8 mouse cellular contexts compared by ENCODE assay signal in the genomic region with DNA sequence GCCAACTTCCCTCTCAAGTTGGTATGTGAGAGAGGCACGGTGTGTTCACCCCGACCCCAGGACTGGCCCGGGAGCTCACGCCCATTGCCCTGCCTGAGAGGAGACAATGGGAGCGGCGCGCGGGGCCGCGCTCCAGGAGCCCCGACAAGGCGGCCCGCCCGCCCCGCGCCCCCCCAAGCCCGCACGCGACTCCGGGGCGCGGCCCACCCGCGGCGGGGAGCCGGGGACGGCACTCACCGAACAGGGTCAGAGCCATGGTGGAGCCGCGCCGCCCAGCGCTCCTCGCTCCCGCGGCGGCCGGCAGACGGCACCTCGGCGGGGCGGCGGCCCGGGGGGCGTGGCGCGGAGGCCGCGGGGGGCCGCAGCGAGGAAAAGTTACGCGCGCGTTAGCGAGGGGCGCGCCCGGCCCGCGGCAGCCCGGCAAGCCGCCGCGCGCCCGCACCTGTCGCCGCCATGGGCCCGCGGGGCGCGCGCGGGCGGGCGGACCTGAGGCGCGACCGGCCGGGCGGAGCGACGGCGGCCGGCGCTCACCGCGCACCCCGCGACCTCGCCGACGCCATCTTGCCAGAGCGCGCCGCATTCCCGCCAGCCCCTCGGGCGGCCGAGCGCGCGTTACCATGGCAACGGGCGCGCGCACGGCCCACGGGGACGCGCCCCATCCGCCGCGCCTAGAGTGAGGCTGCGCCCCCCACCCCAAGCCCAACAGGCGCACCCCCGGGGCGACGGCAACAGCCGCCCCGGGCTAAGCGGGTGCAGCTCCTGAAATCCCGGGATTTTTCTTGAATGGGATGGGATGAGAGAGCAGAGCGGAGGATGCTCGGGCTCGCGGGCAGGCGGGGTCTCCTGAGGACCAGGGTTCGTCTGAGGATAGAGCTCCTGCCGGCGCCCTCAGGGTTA. TPM values are rescaled to one million over a fixed set of nuclear protein-coding genes. Genes with fewer than 3 reads are reported as not detected.
DNase-seq lines count a peak whose midpoint lies in the region; ATAC-seq and TF ChIP-seq lines count a peak whose summit lies in the region.

A gene (minus strand): TSS at position 561 of the 897 bp plus-strand sequence.

- peak within 1 kb of the TSS; percentile 89 for H3K9ac ChIP-seq in kidney, embryonic 14.5 days (ENCODE audit: low read depth, low read length)
- peak within 1 kb of the TSS; percentile 86 for H3K9ac ChIP-seq in limb, embryonic 13.5 days
- peak within 1 kb of the TSS; percentile 81 for H3K9ac ChIP-seq in midbrain, embryonic 14.5 days (replicated peaks; ENCODE audit: low read length)
- peak within 1 kb of the TSS; percentile 82 for H3K9ac ChIP-seq in stomach, embryonic 16.5 days (ENCODE audit: low read length)

- intact Hi-C loops in gastrocnemius, adult 2 months (cut with DNase I), result no loop called here

- no peaks in the 10 kb centered on the region for H3K9me3 ChIP-seq in embryonic facial prominence, embryonic 10.5 days
- no peaks in the 10 kb centered on the region for H3K9me3 ChIP-seq in kidney, embryonic 14.5 days (ENCODE audit: control insufficient read depth, low read length)
- no peaks in the 10 kb centered on the region for H3K9me3 ChIP-seq in limb, embryonic 13.5 days
- no peaks in the 10 kb centered on the region for H3K9me3 ChIP-seq in midbrain, embryonic 14.5 days (ENCODE audit: control insufficient read depth, low read length)
- no peaks in the 10 kb centered on the region for H3K9me3 ChIP-seq in stomach, embryonic 16.5 days (replicated peaks; ENCODE audit: control insufficient read depth, low read length)

- DNase-seq in gastrocnemius, adult 2 months, result peak; percentile 57
- DNase-seq in gastrocnemius, adult 8-10 months (ENCODE audit: low spot score in 2 of 2), result no peak
- peak; percentile 90 for DNase-seq in embryonic facial prominence, embryonic 10.5 days (ENCODE audit: low spot score)
- DNase-seq in heart, adult 9 months (ENCODE audit: low spot score in 2 of 2), result peak; percentile 46 to 52
- DNase-seq in midbrain, embryonic 14.5 days, result peak; percentile 94

- no peak within 1 kb of the TSS for H3K27ac ChIP-seq in gastrocnemius, adult 2 months
- peak within 1 kb of the TSS; percentile 97 for H3K27ac ChIP-seq in embryonic facial prominence, embryonic 10.5 days (replicated peaks)
- no peak within 1 kb of the TSS for H3K27ac ChIP-seq in kidney, embryonic 14.5 days (ENCODE audit: low read depth, low read length)
- H3K27ac ChIP-seq in limb, embryonic 13.5 days, result peak within 1 kb of the TSS; percentile 72; the same call in 1 of the 2 replicates
- peak within 1 kb of the TSS; percentile 95 for H3K27ac ChIP-seq in midbrain, embryonic 14.5 days (replicated peaks; ENCODE audit: low read depth, low read length)
- H3K27ac ChIP-seq in stomach, embryonic 16.5 days (ENCODE audit: low read length), result no peak within 1 kb of the TSS

- peaks cover 10% of the 10 kb centered on the region; the same call in 1 of the 2 replicates for H3K27me3 ChIP-seq in embryonic facial prominence, embryonic 10.5 days (replicated peaks; ENCODE audit: low read depth, poor library complexity, severe bottlenecking)
- H3K27me3 ChIP-seq in kidney, embryonic 14.5 days (ENCODE audit: control insufficient read depth, insufficient read depth, low read length), result peaks cover 8% of the 10 kb centered on the region; the same call in 1 of the 2 replicates
- H3K27me3 ChIP-seq in limb, embryonic 13.5 days, result no peaks in the 10 kb centered on the region
- H3K27me3 ChIP-seq in midbrain, embryonic 14.5 days (ENCODE audit: control insufficient read depth, insufficient read depth, low read length), result no peaks in the 10 kb centered on the region
- peaks cover 10% of the 10 kb centered on the region; the same call in 1 of the 2 replicates for H3K27me3 ChIP-seq in stomach, embryonic 16.5 days (ENCODE audit: control insufficient read depth, insufficient read depth, low read length)

- H3K4me1 ChIP-seq in embryonic facial prominence, embryonic 10.5 days, result peaks cover 38% of the 10 kb centered on the region
- no peaks in the 10 kb centered on the region for H3K4me1 ChIP-seq in kidney, embryonic 14.5 days (ENCODE audit: control insufficient read depth, insufficient read depth, low read length)
- peaks cover 34% of the 10 kb centered on the region for H3K4me1 ChIP-seq in limb, embryonic 13.5 days
- peaks cover 24% of the 10 kb centered on the region for H3K4me1 ChIP-seq in midbrain, embryonic 14.5 days (ENCODE audit: control insufficient read depth, insufficient read depth, low read length)
- 0 out of 2 replicates have a peak, but pooled peaks cover 2% of the 10 kb centered on the region for H3K4me1 ChIP-seq in stomach, embryonic 16.5 days (ENCODE audit: control insufficient read depth, insufficient read depth, low read length)

- peak; percentile 94 for ATAC-seq in kidney, embryonic 14.5 days (ENCODE audit: low FRiP score, low TSS enrichment)
- peak; percentile 88 for ATAC-seq in limb, embryonic 13.5 days (ENCODE audit: low FRiP score, low read depth)
- ATAC-seq in midbrain, embryonic 14.5 days (ENCODE audit: low FRiP score, low TSS enrichment), result peak; percentile 95
- ATAC-seq in stomach, embryonic 16.5 days (ENCODE audit: insufficient read depth, low FRiP score), result peak; percentile 91

- peak within 1 kb of the TSS; percentile 79 for H3K4me2 ChIP-seq in kidney, embryonic 14.5 days (replicated peaks; ENCODE audit: low read depth, low read length)
- peak within 1 kb of the TSS; percentile 74 for H3K4me2 ChIP-seq in limb, embryonic 13.5 days (replicated peaks)
- H3K4me2 ChIP-seq in midbrain, embryonic 14.5 days (ENCODE audit: low read length), result peak within 1 kb of the TSS; percentile 50
- peak within 1 kb of the TSS; percentile 82 for H3K4me2 ChIP-seq in stomach, embryonic 16.5 days (ENCODE audit: low read depth, low read length)

- H3K36me3 ChIP-seq in embryonic facial prominence, embryonic 10.5 days (replicated peaks), result no peaks in the 10 kb centered on the region
- H3K36me3 ChIP-seq in kidney, embryonic 14.5 days (ENCODE audit: control insufficient read depth, insufficient read depth, low read length), result no peaks in the 10 kb centered on the region
- H3K36me3 ChIP-seq in limb, embryonic 13.5 days, result no peaks in the 10 kb centered on the region
- no peaks in the 10 kb centered on the region for H3K36me3 ChIP-seq in midbrain, embryonic 14.5 days (ENCODE audit: control insufficient read depth, insufficient read depth, low read length)
- no peaks in the 10 kb centered on the region for H3K36me3 ChIP-seq in stomach, embryonic 16.5 days (ENCODE audit: control insufficient read depth, insufficient read depth, low read length)

- peak within 1 kb of the TSS; percentile 89 for H3K4me3 ChIP-seq in gastrocnemius, adult 2 months
- peak within 1 kb of the TSS; percentile 87 for H3K4me3 ChIP-seq in embryonic facial prominence, embryonic 10.5 days
- peak within 1 kb of the TSS; percentile 72 for H3K4me3 ChIP-seq in kidney, embryonic 14.5 days (ENCODE audit: low read length)
- H3K4me3 ChIP-seq in limb, embryonic 13.5 days, result peak within 1 kb of the TSS; percentile 82
- peak within 1 kb of the TSS; percentile 73 for H3K4me3 ChIP-seq in midbrain, embryonic 14.5 days (replicated peaks; ENCODE audit: low read depth, low read length)
- H3K4me3 ChIP-seq in stomach, embryonic 16.5 days (replicated peaks; ENCODE audit: low read length), result peak within 1 kb of the TSS; percentile 82

- TF ChIP-seq CTCF in gastrocnemius, adult 2 months (IDR thresholded peaks at IDR 0.05), result no peak

- WGBS in embryonic facial prominence, embryonic 10.5 days, result 4% methylated on average over 131 of the region's 131 CpGs
- WGBS in kidney, embryonic 14.5 days, result under 1% methylated on average over 64 of the region's 131 CpGs
- WGBS in limb, embryonic 13.5 days, result under 1% methylated on average over 92 of the region's 131 CpGs
- under 1% methylated on average over 114 of the region's 131 CpGs for WGBS in midbrain, embryonic 14.5 days
- WGBS in stomach, embryonic 16.5 days, result 1% methylated on average over 100 of the region's 131 CpGs

RNA-seq across cellular contexts. Expression of the gene that starts here (rescaled TPM):
- total RNA-seq in gastrocnemius, adult 2 months (2021), result 1 to 10 TPM; 2.3 to 4.9 TPM
- 1 to 10 TPM; 1.7 to 4.8 (median 3.3) TPM for total RNA-seq in gastrocnemius, adult 8-10 months (2022)
- 38.2 and 40.0 TPM in 2 replicates for polyA plus RNA-seq in embryonic facial prominence, embryonic 10.5 days (2016; fragmentation: Nextera tagmentation; extraction: Ambion mirVana)
- polyA plus RNA-seq in kidney, embryonic 14.5 days (2014; fragmentation: Nextera tagmentation; extraction: Ambion mirVana), result 17.5 and 19.1 TPM in 2 replicates
- 26.1 and 28.4 TPM in 2 replicates for polyA plus RNA-seq in limb, embryonic 13.5 days (2015; fragmentation: Nextera tagmentation; extraction: Ambion mirVana)
- 105 and 129 TPM in 2 replicates for polyA plus RNA-seq in midbrain, embryonic 14.5 days (2014; fragmentation: Nextera tagmentation; extraction: Ambion mirVana)
- polyA plus RNA-seq in stomach, embryonic 16.5 days (2015; fragmentation: Nextera tagmentation; extraction: Ambion mirVana), result 13.1 and 14.5 TPM in 2 replicates

Comparison
In these comparisons a context has a peak if more than half of its experiments do, and no peak if none do; other contexts are left out.
1. DNase-seq: peak in gastrocnemius, adult 2 months (single experiment), embryonic facial prominence, embryonic 10.5 days (single experiment), heart, adult 9 months (2 of 2) and midbrain, embryonic 14.5 days (single experiment); none in gastrocnemius, adult 8-10 months (0 of 2).
2. H3K27ac ChIP-seq: peak in embryonic facial prominence, embryonic 10.5 days (single experiment), limb, embryonic 13.5 days (single experiment) and midbrain, embryonic 14.5 days (single experiment); none in gastrocnemius, adult 2 months (single experiment), kidney, embryonic 14.5 days (single experiment) and stomach, embryonic 16.5 days (single experiment).
3. Peak in every context shown above with its lines, with median percentiles within 50 percentile points of each other: H3K4me3 ChIP-seq, ATAC-seq, H3K4me2 ChIP-seq and H3K9ac ChIP-seq.